ENCODE assay signal across 8 mouse cellular contexts in genomic region chr7:127110239-127111007, GRCm38 (mm10). TPM values are rescaled to one million over a fixed set of nuclear protein-coding genes. Genes with fewer than 3 reads are reported as not detected.
DNase-seq lines count a peak whose midpoint lies in the region; ATAC-seq lines count a peak whose summit lies in the region.

No protein-coding gene starts in this region.

- peak; percentile 85 for DNase-seq in ES-CJ7 (ENCODE audit: low read depth, low spot score)
- DNase-seq in brain, adult 2 months (ENCODE audit: low read depth, low spot score), result peak; percentile 94
- DNase-seq in heart, postnatal 25 days (ENCODE audit: low spot score), result peak; percentile 37
- peak; percentile 64 for DNase-seq in layer of hippocampus, adult 9-11 months
- peak; percentile 85 for DNase-seq in lung, postnatal 10 days
- DNase-seq in retina, postnatal 1 day, result peak; percentile 88
- DNase-seq in yolk sac, embryonic 10.5 days (ENCODE audit: low spot score), result no peak

- intact Hi-C loops in heart, postnatal 25 days (cut with DNase I), result loop anchor here (1.0 kb wide), 1 partner anchor 278 kb away; no protein-coding TSS in a partner anchor

- peak; percentile 70 for ATAC-seq in erythroblast, adult 5-6 weeks (replicated peaks; ENCODE audit: low FRiP score, poor library complexity, severe bottlenecking)

RNA-seq across cellular contexts. Expression of gene Qprt, which starts 11.6 kb away (rescaled TPM):
- 1.7 TPM in 1 of 2 replicates, not detected in the other for total RNA-seq in erythroblast, adult 5-6 weeks (2015; ENCODE audit: low replicate concordance)
- total RNA-seq in erythroblast, adult 5-6 weeks (2017; ENCODE audit: low replicate concordance), result 0.34 TPM in 1 of 2 replicates, not detected in the other
- total RNA-seq in heart, postnatal 25 days (2021), result not detected

RNA-seq across cellular contexts. Expression of gene AI467606, which starts 19.3 kb away (rescaled TPM):
- total RNA-seq in erythroblast, adult 5-6 weeks (2015; ENCODE audit: low replicate concordance), result 19.8 and 26.8 TPM in 2 replicates
- 17.1 and 19.9 TPM in 2 replicates for total RNA-seq in erythroblast, adult 5-6 weeks (2017; ENCODE audit: low replicate concordance)
- total RNA-seq in heart, postnatal 25 days (2021), result 1 to 10 TPM; 1.4 to 1.7 TPM

RNA-seq across cellular contexts. Expression of gene Zg16, which starts 23.3 kb away (rescaled TPM):
- total RNA-seq in erythroblast, adult 5-6 weeks (2015; ENCODE audit: low replicate concordance), result not detected in 2 replicates
- total RNA-seq in erythroblast, adult 5-6 weeks (2017; ENCODE audit: low replicate concordance), result 3.2 and 5.0 TPM in 2 replicates
- not detected for total RNA-seq in heart, postnatal 25 days (2021)

RNA-seq across cellular contexts. Expression of gene Spn, which starts 27.2 kb away (rescaled TPM):
- 15.8 and 24.9 TPM in 2 replicates for total RNA-seq in erythroblast, adult 5-6 weeks (2015; ENCODE audit: low replicate concordance)
- total RNA-seq in erythroblast, adult 5-6 weeks (2017; ENCODE audit: low replicate concordance), result 58.3 and 60.0 TPM in 2 replicates
- under 1 TPM; 0.36 to 0.56 TPM for total RNA-seq in heart, postnatal 25 days (2021)

Comparison
In these comparisons a context has a peak if more than half of its experiments do, and no peak if none do; other contexts are left out.
1. RNA of gene AI467606, which starts 19.3 kb away (total RNA-seq): 17.1 to 26.8 TPM in erythroblast, adult 5-6 weeks; 1.4 to 1.7 TPM in heart, postnatal 25 days; every median in the first group is over 4 times any median in the second.